Mouse (Mus musculus) ovary, adult 2 months (tissue): ENCODE results near the gene Kat14. TPM values are rescaled to one million over a fixed set of nuclear protein-coding genes. Genes with fewer than 3 reads are reported as not detected.

ENCODE experiments used
- polyA plus RNA-seq: library from polyadenylated mRNA; depleted of rRNA; stranded (reverse); fragments of >200 nt; gene quantifications from 2 replicates; pipeline ENCODE4 v1.2.3, GENCODE M21; 2012; rRNA removed

The Kat14 gene
- polyA plus RNA-seq: 29.9 and 33.3 TPM in 2 replicates

GRCm38 (mm10) chr2:144368400-144369019 lies at the start of gene Kat14, which contains the start of gene Pet117:
TSS of gene Kat14 (plus strand) at chr2:144368983.
TSS of gene Pet117 (plus strand) at chr2:144368996.

DNA sequence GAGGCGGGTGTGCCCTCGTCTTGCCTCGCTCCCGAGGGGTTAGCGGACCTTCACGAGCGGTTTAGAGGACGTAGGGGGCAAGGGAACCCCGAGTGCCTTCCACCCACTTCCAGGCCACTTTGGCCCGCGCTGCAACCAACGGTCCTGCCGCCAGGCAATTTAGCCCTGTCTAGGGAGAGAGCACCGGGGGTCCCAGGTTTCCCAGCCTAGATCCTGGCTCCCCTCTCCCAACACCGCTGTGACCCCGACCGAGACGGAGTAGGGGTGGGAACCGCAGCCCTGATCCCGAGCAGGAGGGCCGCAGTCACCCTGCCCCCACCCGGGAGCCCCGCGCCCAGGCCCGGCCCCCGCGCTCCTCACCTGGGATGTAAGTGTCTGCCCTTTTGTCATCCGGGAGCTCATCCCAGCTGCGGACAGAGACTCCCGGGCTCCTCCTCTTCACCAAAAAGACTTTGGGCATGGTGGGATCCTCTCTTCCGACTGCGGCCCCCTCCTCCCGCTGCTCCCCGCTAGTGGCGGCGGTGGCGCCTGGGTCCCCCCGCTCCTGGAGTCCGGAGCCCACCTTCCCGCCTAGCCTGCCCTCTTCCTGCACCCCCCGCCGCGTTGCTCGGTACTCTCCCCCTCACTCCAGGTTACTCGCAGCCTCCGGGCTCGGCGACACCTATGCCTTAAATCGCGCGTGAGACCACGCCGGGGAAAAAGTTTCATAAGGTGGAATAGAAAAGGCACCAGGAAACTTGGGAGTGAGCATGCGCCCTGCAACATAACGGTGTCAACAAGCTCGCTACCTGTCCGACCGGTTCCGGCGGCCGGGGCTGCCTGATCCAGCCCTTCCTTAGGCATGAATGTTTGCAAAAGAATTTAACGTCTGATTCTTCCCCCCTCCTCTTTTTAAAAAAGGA lies 37.1 kb upstream of the Kat14 start, which contains the start of gene Ovol2:
Gene Ovol2, minus strand, starts transcription at position 746 of the 902 bp plus-strand sequence.

Other genes starting within 250 kb of the Kat14 start
- gene Mgme1, start 98.3 kb upstream of the Kat14 start, polyA plus RNA-seq: 4.2 and 6.6 TPM in 2 replicates
- gene Snx5, start 98.1 kb upstream of the Kat14 start, polyA plus RNA-seq: 65.2 and 80.5 TPM in 2 replicates
- 2.2 and 4.3 TPM in 2 replicates for gene Ovol2, start 36.8 kb upstream of the Kat14 start, polyA plus RNA-seq
- gene Pet117, start within 50 bp of the Kat14 start, polyA plus RNA-seq: not detected in 2 replicates
- 1.7 and 1.8 TPM in 2 replicates for gene Dzank1, start 158.4 kb downstream of the Kat14 start, polyA plus RNA-seq
- gene Polr3f, start 158.7 kb downstream of the Kat14 start, polyA plus RNA-seq: 5.3 and 6.8 TPM in 2 replicates
- gene Rbbp9, start 181.9 kb downstream of the Kat14 start, polyA plus RNA-seq: 16.7 and 22.1 TPM in 2 replicates
- 58.1 and 67.9 TPM in 2 replicates for gene Sec23b, start 187.2 kb downstream of the Kat14 start, polyA plus RNA-seq
- 1.8 and 2.9 TPM in 2 replicates for gene Smim26, start 225.1 kb downstream of the Kat14 start, polyA plus RNA-seq
- gene Dtd1, start 230.9 kb downstream of the Kat14 start, polyA plus RNA-seq: 12.9 and 13.9 TPM in 2 replicates